Mouse (Mus musculus): ENCODE data around the gene Vps8. TPM values are rescaled to one million over a fixed set of nuclear protein-coding genes. Genes with fewer than 3 reads are reported as not detected.

Vps8 gene
- polyA plus RNA-seq, 2 experiments: 11.0 to 15.2 TPM

DNA sequence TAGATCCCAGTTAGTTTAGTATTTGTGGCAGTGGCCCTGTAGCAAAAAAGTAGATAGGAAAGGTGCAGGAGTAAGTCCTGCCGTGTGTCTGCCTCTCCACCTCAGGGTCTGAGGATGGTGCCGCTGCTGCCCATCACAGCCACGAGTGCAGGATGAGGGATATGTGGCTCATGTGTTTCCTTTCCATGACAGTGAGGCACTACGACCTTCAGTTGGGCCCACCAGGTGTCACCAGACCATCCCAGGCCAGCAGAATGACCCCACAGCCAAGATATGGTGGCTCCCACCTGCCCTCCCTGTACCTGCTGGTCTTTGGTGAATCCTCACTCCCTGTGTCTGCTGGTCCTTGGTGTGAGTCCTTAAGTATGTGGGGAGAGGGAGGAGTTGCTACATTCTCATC lies 228.2 kb downstream of the Vps8 start:
- Histone ChIP-seq H3K27me3 (ENCODE audit: control insufficient read depth, insufficient read depth, low read length) (no peaks in the 10 kb centered on the region), H3K27ac (replicated peaks; ENCODE audit: low read depth, low read length) (no peak overlapping the region), H3K9ac (ENCODE audit: low read depth, low read length, severe bottlenecking) (no peak overlapping the region), H3K36me3 (ENCODE audit: control insufficient read depth, insufficient read depth, low read length) (peaks cover 32% of the 10 kb centered on the region), H3K4me2 (replicated peaks; ENCODE audit: low read depth, low read length, severe bottlenecking) (no peak overlapping the region), H3K4me1 (ENCODE audit: control insufficient read depth, insufficient read depth, low read length) (no peaks in the 10 kb centered on the region), H3K4me3 (replicated peaks; ENCODE audit: low read length) (no peak overlapping the region), H3K9me3 (ENCODE audit: control insufficient read depth, low read length) (no peaks in the 10 kb centered on the region)
- no peak for ATAC-seq (ENCODE audit: low FRiP score, low read depth)
- no peak for DNase-seq (ENCODE audit: low spot score)
- 85% methylated on average over 4 of the region's 4 CpGs for WGBS
- TF ChIP-seq POLR2A (IDR thresholded peaks at IDR 0.05; ENCODE audit: borderline replicate concordance, extremely low read depth, insufficient read depth, insufficient read length): no peak

DNA sequence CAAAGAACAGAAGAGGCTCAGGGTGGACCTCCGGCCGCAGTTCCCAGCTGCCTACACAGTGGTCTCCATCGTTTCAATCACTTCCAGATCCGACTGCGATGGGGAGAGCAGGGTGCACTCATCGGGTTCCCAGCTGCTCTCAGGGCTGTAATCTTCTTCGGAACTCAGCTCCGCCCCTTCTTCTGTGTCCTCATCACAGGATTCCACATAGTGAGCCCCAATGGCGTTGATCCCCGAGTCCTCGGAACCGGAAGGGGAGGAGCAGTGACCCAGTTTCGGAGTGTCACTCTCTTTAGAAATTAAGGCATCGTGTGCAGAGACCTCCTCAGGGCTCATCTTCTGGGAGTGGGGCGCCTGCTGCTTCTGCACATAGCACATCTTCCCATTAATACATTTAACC lies 230.2 kb downstream of the Vps8 start:
- Histone ChIP-seq H3K4me3 (replicated peaks; ENCODE audit: low read length) (no peak overlapping the region), H3K9me3 (ENCODE audit: control insufficient read depth, low read length) (no peaks in the 10 kb centered on the region), H3K27ac (replicated peaks; ENCODE audit: low read depth, low read length) (no peak overlapping the region), H3K4me2 (replicated peaks; ENCODE audit: low read depth, low read length, severe bottlenecking) (no peak overlapping the region), H3K4me1 (ENCODE audit: control insufficient read depth, insufficient read depth, low read length) (no peaks in the 10 kb centered on the region), H3K36me3 (ENCODE audit: control insufficient read depth, insufficient read depth, low read length) (peaks cover 25% of the 10 kb centered on the region; the same call in 1 of the 2 replicates), H3K9ac (ENCODE audit: low read depth, low read length, severe bottlenecking) (no peak overlapping the region), H3K27me3 (ENCODE audit: control insufficient read depth, insufficient read depth, low read length) (no peaks in the 10 kb centered on the region)
- no peak for TF ChIP-seq POLR2A (IDR thresholded peaks at IDR 0.05; ENCODE audit: borderline replicate concordance, extremely low read depth, insufficient read depth, insufficient read length)
- DNase-seq (ENCODE audit: low spot score) (no peak), ATAC-seq (ENCODE audit: low FRiP score, low read depth) (no peak)
- 83% methylated on average over 15 of the region's 15 CpGs for WGBS

DNA sequence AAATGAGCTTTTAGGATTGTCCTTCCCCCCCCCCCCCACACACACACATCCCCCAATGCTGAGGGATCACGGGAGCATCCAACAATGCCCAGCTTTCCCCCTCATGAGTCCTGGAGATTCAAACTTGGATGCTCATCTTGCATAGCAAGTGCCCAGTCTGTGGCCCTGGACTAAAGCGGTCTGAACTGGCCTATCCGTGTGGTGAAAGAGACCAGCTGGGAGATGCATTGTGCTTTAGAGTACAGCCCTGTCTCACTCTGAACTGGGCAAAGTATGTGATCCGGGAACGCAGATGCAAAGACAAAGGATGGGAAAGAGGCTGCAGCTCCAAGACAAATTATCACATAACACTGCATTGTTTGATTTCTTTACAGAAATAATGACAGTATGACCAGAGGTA lies 231.5 kb downstream of the Vps8 start:
- Histone ChIP-seq H3K9me3 (ENCODE audit: control insufficient read depth, low read length) (no peaks in the 10 kb centered on the region), H3K27ac (replicated peaks; ENCODE audit: low read depth, low read length) (no peak overlapping the region), H3K4me3 (replicated peaks; ENCODE audit: low read length) (no peak overlapping the region), H3K4me2 (replicated peaks; ENCODE audit: low read depth, low read length, severe bottlenecking) (no peak overlapping the region), H3K4me1 (ENCODE audit: control insufficient read depth, insufficient read depth, low read length) (no peaks in the 10 kb centered on the region), H3K36me3 (ENCODE audit: control insufficient read depth, insufficient read depth, low read length) (peaks cover 26% of the 10 kb centered on the region; the same call in 1 of the 2 replicates), H3K9ac (ENCODE audit: low read depth, low read length, severe bottlenecking) (no peak overlapping the region), H3K27me3 (ENCODE audit: control insufficient read depth, insufficient read depth, low read length) (no peaks in the 10 kb centered on the region)
- no peak for TF ChIP-seq POLR2A (IDR thresholded peaks at IDR 0.05; ENCODE audit: borderline replicate concordance, extremely low read depth, insufficient read depth, insufficient read length)
- DNase-seq (ENCODE audit: low spot score) (no peak), ATAC-seq (ENCODE audit: low FRiP score, low read depth) (no peak)
- WGBS: 94% methylated on average over 5 of the region's 5 CpGs

DNA sequence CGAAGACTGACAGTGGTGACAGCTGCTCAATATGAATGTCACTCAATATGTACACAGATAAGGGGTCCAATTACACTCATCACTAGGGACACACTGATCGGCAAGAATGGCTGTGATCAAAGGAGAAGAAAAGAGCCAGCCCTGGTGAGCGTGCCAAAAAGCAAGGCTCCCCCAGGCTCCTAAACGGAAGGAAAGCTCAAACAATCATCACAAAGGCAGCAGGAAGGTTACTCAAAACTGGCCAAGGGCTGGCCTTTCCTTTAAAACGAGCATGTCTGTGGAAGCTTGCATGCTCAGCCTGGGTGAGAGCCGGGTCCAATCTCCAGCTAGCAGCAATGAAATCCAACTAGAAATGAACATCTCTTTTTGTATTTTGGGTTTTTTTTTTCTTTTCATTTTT lies 232.4 kb downstream of the Vps8 start:
- Histone ChIP-seq H3K36me3 (ENCODE audit: control insufficient read depth, insufficient read depth, low read length) (peaks cover 30% of the 10 kb centered on the region; the same call in 1 of the 2 replicates), H3K27ac (replicated peaks; ENCODE audit: low read depth, low read length) (no peak overlapping the region), H3K9me3 (ENCODE audit: control insufficient read depth, low read length) (no peaks in the 10 kb centered on the region), H3K4me2 (replicated peaks; ENCODE audit: low read depth, low read length, severe bottlenecking) (no peak overlapping the region), H3K4me3 (replicated peaks; ENCODE audit: low read length) (no peak overlapping the region), H3K9ac (ENCODE audit: low read depth, low read length, severe bottlenecking) (no peak overlapping the region), H3K4me1 (ENCODE audit: control insufficient read depth, insufficient read depth, low read length) (no peaks in the 10 kb centered on the region), H3K27me3 (ENCODE audit: control insufficient read depth, insufficient read depth, low read length) (no peaks in the 10 kb centered on the region)
- DNase-seq (ENCODE audit: low spot score) (no peak), ATAC-seq (ENCODE audit: low FRiP score, low read depth) (no peak)
- WGBS: 55% methylated on average over 6 of the region's 6 CpGs
- no peak for TF ChIP-seq POLR2A (IDR thresholded peaks at IDR 0.05; ENCODE audit: borderline replicate concordance, extremely low read depth, insufficient read depth, insufficient read length)

DNA sequence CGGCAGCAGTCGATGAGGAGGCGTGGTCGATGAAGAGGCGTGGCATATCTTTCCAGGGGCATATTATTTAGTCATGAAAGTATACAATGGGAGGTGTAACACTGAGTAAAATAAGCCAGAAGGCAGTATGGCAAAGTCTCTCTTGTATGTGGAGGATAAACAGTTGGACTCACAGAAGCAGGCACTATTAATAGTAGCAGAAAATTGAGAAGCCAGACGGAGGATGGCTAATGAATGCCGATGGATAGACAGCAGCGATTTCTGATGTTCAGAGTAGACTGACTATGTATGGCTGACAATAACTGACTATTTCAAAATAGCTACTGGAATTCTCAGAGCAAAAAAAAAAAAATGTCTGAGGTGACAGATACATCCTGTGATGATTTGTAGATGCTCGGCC lies 233.0 kb downstream of the Vps8 start:
- TF ChIP-seq POLR2A (IDR thresholded peaks at IDR 0.05; ENCODE audit: borderline replicate concordance, extremely low read depth, insufficient read depth, insufficient read length): no peak
- no peak for ATAC-seq (ENCODE audit: low FRiP score, low read depth)
- Histone ChIP-seq H3K27ac (replicated peaks; ENCODE audit: low read depth, low read length) (no peak overlapping the region), H3K36me3 (ENCODE audit: control insufficient read depth, insufficient read depth, low read length) (peaks cover 29% of the 10 kb centered on the region; the same call in 1 of the 2 replicates), H3K27me3 (ENCODE audit: control insufficient read depth, insufficient read depth, low read length) (no peaks in the 10 kb centered on the region), H3K4me1 (ENCODE audit: control insufficient read depth, insufficient read depth, low read length) (no peaks in the 10 kb centered on the region), H3K4me2 (replicated peaks; ENCODE audit: low read depth, low read length, severe bottlenecking) (no peak overlapping the region), H3K9me3 (ENCODE audit: control insufficient read depth, low read length) (no peaks in the 10 kb centered on the region), H3K4me3 (replicated peaks; ENCODE audit: low read length) (no peak overlapping the region), H3K9ac (ENCODE audit: low read depth, low read length, severe bottlenecking) (no peak overlapping the region)
- DNase-seq (ENCODE audit: low spot score): no peak
- 88% methylated on average over 9 of the region's 9 CpGs for WGBS
